Mouse (Mus musculus): ENCODE data around the gene Dhdds. TPM values are rescaled to one million over a fixed set of nuclear protein-coding genes. Genes with fewer than 3 reads are reported as not detected.
A peak's percentile ranks its signal among the peaks of the same experiment; 100 is the strongest.

Gene Dhdds
- total RNA-seq, 1 experiment from 2014 or later = 32.1 TPM

GRCm38 (mm10) chr4:133956358-133956757 is 44.4 kb downstream of the Dhdds start:
- no peak for DNase-seq

DNA sequence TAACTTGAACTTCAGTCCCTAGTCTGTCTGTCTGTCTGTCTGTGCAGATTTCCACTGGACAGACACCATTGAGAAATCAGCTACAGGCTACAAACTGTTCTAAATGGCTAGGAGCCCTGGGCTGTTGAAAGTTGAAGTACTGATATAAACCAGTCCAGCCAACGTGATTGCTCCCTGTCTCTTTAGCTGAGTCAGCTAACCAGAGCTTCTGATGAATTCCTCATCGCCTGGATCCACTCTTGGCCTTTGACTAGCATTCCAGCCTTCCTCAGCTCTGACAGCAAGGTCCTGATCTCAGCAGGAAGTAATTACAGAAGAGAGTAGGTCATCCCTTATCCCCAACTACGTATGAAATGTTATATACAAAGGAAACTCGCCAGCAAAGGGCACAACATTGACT is 54.0 kb downstream of the Dhdds start:
- DNase-seq = no peak

- DNase-seq = no peak
Measured at GRCm38 (mm10) chr4:133943791-133944190, 56.9 kb downstream of the Dhdds start.

DNA sequence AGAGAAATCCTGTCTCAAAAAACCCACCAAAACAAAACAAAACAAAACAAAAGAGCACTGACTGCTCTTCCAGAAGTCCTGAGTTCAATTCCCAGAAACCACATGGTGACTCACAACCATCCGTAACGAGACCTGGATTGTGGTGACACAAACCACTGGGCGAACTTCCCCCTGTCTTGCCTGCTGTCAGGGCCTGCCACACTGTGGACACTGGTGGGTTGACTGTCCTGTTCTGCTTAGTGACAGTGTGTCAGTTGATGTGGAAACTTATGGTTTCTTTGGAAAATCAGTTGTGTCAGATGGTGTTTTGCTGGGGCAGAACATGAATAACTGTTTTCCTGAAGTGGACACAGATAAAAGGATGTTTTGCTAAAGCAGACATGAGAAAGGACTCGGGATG is 58.0 kb downstream of the Dhdds start:
- DNase-seq = no peak

GRCm38 (mm10) chr4:133941576-133941975 is 59.1 kb downstream of the Dhdds start:
- peak; percentile 50 for DNase-seq

DNA sequence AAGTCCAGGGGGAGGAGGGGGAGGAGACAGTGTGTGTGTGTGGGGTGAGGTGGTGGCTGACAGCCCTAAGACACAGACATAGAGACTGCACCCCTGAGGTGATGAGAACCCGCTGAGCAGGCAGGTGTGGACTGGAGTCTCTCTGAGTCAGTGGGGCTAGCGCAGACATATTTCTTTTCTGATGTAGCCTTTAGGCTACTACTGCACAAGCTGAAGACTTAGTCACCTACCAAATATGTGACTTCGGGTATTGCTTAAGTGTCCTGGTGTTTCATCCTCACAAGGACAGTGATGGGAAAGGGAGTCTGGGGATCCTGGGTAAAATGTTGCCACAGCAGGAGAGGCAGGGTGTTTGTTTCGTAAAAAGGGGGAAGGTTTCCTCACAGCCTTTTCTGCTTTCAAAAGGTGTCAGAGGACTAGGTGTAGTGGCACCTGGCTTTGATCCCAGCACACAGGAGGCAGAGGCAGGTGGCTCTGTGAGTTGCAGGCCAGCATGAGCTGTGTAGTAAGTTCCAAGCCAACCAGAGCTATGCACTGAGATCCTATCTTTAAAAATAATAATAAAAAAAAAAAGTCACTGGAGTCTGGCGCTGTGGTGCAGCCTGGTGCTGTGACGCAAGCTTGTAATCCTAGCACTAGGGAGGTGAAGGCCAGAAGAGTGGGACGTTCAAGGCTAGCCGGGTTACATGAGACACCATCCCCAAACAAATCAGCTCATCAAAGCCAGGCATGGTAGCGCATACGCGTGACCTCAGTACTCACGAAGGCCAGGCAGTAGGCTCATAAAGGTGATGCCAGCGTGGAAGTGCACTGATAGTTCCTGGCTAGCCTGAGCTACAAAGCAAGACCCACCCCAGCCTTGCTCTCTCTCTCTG is 60.1 kb downstream of the Dhdds start:
- DNase-seq = peak; percentile 60

DNA sequence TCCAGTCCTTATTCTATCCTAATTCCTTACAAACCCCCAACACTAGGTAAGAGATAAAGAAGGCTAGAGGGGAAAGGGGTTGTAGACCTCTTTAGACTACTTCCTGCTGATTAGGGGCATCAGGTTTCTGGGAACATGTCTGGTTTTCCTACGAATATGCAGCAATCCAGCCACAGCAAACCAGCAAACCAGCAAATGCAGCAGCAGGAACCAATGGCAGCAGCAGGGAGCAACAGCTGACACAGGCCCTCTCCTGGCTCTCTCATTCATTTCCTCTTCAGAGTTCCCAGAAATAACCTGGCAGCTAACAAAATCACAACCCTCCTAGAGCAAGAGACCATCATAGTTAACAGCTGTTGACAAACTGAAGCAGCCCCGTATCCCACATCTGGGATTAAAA is 62.6 kb downstream of the Dhdds start:
- no peak for DNase-seq

GRCm38 (mm10) chr4:133931785-133932184 is 68.9 kb downstream of the Dhdds start:
- no peak for DNase-seq

GRCm38 (mm10) chr4:133931349-133931748 is 69.4 kb downstream of the Dhdds start:
- DNase-seq = peak; percentile 28

- peak; percentile 53 for DNase-seq
Measured at GRCm38 (mm10) chr4:133929278-133929670, 71.4 kb downstream of the Dhdds start.

DNA sequence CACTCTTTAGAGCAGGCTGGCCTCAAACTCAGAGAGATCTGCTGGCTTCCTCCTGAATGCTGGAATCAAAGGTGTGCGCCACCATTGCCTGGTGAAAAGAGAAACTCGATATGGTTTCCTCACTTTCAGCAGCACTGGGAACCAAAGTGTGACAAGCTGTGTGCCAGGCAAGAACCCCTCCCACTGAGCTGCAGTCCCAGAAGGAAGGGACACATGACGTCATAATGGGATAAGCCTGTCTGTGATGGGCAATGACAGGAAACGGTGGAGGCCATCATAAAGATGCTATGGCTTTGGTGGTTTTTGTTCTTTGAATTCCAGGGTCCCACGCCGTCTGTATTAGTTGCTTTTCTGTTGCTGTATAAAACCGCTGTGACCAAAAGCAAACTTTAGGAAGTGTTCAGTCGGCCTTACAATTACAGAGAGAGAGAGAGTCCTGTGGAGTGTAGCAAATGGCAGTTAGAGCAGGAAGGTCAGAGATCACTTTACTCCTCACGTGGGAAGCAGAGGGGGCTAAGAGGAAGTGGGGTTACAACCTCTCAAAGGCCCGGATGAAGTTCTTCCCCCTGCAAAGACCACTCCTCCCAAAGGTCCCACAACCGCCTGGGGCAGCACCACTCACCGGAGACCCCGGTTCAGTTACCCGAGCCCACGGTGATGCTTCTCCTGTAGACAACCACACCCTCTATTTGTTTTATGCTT is 72.0 kb downstream of the Dhdds start:
- no peak for DNase-seq

GRCm38 (mm10) chr4:133925204-133925603 is 75.5 kb downstream of the Dhdds start:
- no peak for DNase-seq

GRCm38 (mm10) chr4:133923743-133924142 is 77.0 kb downstream of the Dhdds start:
- no peak for DNase-seq

Other genes with a start within 250 kb of the Dhdds start
- 58.6 and 69.0 TPM in 2 replicates for gene Arid1a, start 244.1 kb downstream of the Dhdds start, total RNA-seq (2021)
- gene Rps6ka1, start 113.1 kb downstream of the Dhdds start, total RNA-seq (2021) = 17.9 and 19.9 TPM in 2 replicates
- gene Hmgn2, start 32.3 kb downstream of the Dhdds start, total RNA-seq (2021) = 325 and 351 TPM in 2 replicates
- not detected in 2 replicates for gene Lin28a, start 17.9 kb upstream of the Dhdds start, total RNA-seq (2021)
- gene Zfp683, start 52.9 kb upstream of the Dhdds start, total RNA-seq (2021) = 0.26 TPM in 1 of 2 replicates, not detected in the other
- not detected in 2 replicates for gene Crybg2, start 59.9 kb upstream of the Dhdds start, total RNA-seq (2021)
- gene Cd52, start 94.2 kb upstream of the Dhdds start, total RNA-seq (2021) = 9.3 and 78.8 TPM in 2 replicates
- gene Ubxn11, start 101.7 kb upstream of the Dhdds start, total RNA-seq (2021) = 6.2 and 8.4 TPM in 2 replicates
- gene Sh3bgrl3, start 127.9 kb upstream of the Dhdds start, total RNA-seq (2021) = 79.0 and 117 TPM in 2 replicates
- gene Cep85, start 186.2 kb upstream of the Dhdds start, total RNA-seq (2021) = 20.6 and 24.6 TPM in 2 replicates
- not detected in 2 replicates for gene Gm7534, start 202.1 kb upstream of the Dhdds start, total RNA-seq (2021)
- not detected in 2 replicates for gene Catsper4, start 226.5 kb upstream of the Dhdds start, total RNA-seq (2021)
- 0.15 TPM in 1 of 2 replicates, not detected in the other for gene Cnksr1, start 237.5 kb upstream of the Dhdds start, total RNA-seq (2021)
- gene E130218I03Rik, start 242.7 kb upstream of the Dhdds start, total RNA-seq (2021) = not detected in 2 replicates
- 8.4 and 9.7 TPM in 2 replicates for gene Zfp593, start 244.7 kb upstream of the Dhdds start, total RNA-seq (2021)
- not detected in 2 replicates for gene Gm30191, start 246.0 kb upstream of the Dhdds start, total RNA-seq (2021)